Comparison of ENCODE assay signal across 33 mouse cellular contexts in genomic region chr6:99636801-99637200, GRCm38 (mm10). TPM values are rescaled to one million over a fixed set of nuclear protein-coding genes. Genes with fewer than 3 reads are reported as not detected.
DNase-seq lines count a peak whose midpoint lies in the region; ATAC-seq and TF ChIP-seq lines count a peak whose summit lies in the region.
"Had no signal": no experiment of that assay in that cellular context is flagged by ENCODE, and none has a peak within 500 bp of the region (broad histone marks: within the 10 kb centered on the region; RNA-seq: fewer than 3 reads in every experiment).

No protein-coding gene starts in this region.

- no peak for TF ChIP-seq CTCF in lung, postnatal 0 days (IDR thresholded peaks at IDR 0.05)
- TF ChIP-seq CTCF in thymus, adult 2 months (IDR thresholded peaks at IDR 0.05; ENCODE audit: borderline replicate concordance, control insufficient read depth, extremely low read depth, insufficient read depth, low read length, poor library complexity), result no peak

- TF ChIP-seq EP300 in lung, postnatal 0 days (IDR thresholded peaks at IDR 0.05), result no peak

- H3K4me1 ChIP-seq in forebrain, embryonic 10.5 days, result peaks cover 11% of the 10 kb centered on the region
- no peaks in the 10 kb centered on the region; the same call in 1 of the 2 replicates for H3K4me1 ChIP-seq in forebrain, embryonic 14.5 days (ENCODE audit: control insufficient read depth, insufficient read depth, low read length)
- H3K4me1 ChIP-seq in lung, postnatal 0 days (ENCODE audit: insufficient read depth, low read depth, low read length), result no peaks in the 10 kb centered on the region
- peaks cover 33% of the 10 kb centered on the region for H3K4me1 ChIP-seq in thymus, adult 2 months (replicated peaks; ENCODE audit: control insufficient read depth, insufficient read depth, low read length)
- H3K4me1 ChIP-seq: embryonic facial prominence, embryonic 12.5 days; heart, embryonic 15.5 days; megakaryocyte, embryonic 14.5 days had no signal

- no peaks in the 10 kb centered on the region for H3K9me3 ChIP-seq in forebrain, embryonic 10.5 days
- no peaks in the 10 kb centered on the region for H3K9me3 ChIP-seq in forebrain, embryonic 14.5 days (replicated peaks; ENCODE audit: control insufficient read depth, low read length)
- H3K9me3 ChIP-seq in lung, postnatal 0 days (ENCODE audit: low read length), result no peaks in the 10 kb centered on the region
- H3K9me3 ChIP-seq: embryonic facial prominence, embryonic 12.5 days; heart, embryonic 10.5 days; heart, embryonic 15.5 days; hindbrain, embryonic 13.5 days; limb, embryonic 10.5 days; limb, embryonic 15.5 days; liver, embryonic 13.5 days; megakaryocyte, embryonic 14.5 days had no signal

- H3K4me3 ChIP-seq in forebrain, embryonic 10.5 days, result no peak overlapping the region
- no peak overlapping the region for H3K4me3 ChIP-seq in forebrain, embryonic 14.5 days (ENCODE audit: low read depth, low read length)
- no peak overlapping the region for H3K4me3 ChIP-seq in lung, postnatal 0 days (ENCODE audit: low read depth, low read length)
- H3K4me3 ChIP-seq in thymus, adult 2 months (ENCODE audit: control insufficient read depth, insufficient read depth, low read length), result no peak overlapping the region
- H3K4me3 ChIP-seq: embryonic facial prominence, embryonic 12.5 days; heart, embryonic 10.5 days; heart, embryonic 15.5 days; hindbrain, embryonic 13.5 days; limb, embryonic 10.5 days; limb, embryonic 15.5 days; liver, embryonic 13.5 days; megakaryocyte, embryonic 14.5 days had no signal

- peaks cover 23% of the 10 kb centered on the region for H3K36me3 ChIP-seq in forebrain, embryonic 10.5 days (replicated peaks)
- H3K36me3 ChIP-seq in forebrain, embryonic 14.5 days (ENCODE audit: control insufficient read depth, insufficient read depth, low read length), result peaks cover 13% of the 10 kb centered on the region
- H3K36me3 ChIP-seq in lung, postnatal 0 days (ENCODE audit: insufficient read depth, low read length), result peaks cover 7% of the 10 kb centered on the region; the same call in 1 of the 2 replicates
- peaks cover 24% of the 10 kb centered on the region for H3K36me3 ChIP-seq in thymus, adult 2 months (ENCODE audit: control insufficient read depth, insufficient read depth, low read length)
- H3K36me3 ChIP-seq: G1E; heart, embryonic 10.5 days; limb, embryonic 15.5 days; liver, embryonic 13.5 days had no signal

- DNase-seq in forebrain, embryonic 10.5 days (ENCODE audit: extremely low spot score, low spot score), result no peak
- DNase-seq in forebrain, embryonic 14.5 days (ENCODE audit: low spot score), result no peak
- peak; percentile 61 for DNase-seq in lung, postnatal 0 days (ENCODE audit: low spot score)
- DNase-seq in lung, postnatal 14 days, result no peak
- DNase-seq in thymus, adult 2 months, result no peak
- DNase-seq in thymus, postnatal 0 days (ENCODE audit: low spot score), result no peak
- no peak for DNase-seq in cerebellum, adult 11-12 months
- DNase-seq: adrenal gland, postnatal 14 days; cerebellum, adult 18-20 months; cerebellum, postnatal 36 days; embryo, embryonic 11 days; gastrocnemius, postnatal 10 days; heart, postnatal 36 days; kidney, adult 8-10 months; kidney, postnatal 14 days; layer of hippocampus, adult 9-11 months; liver, embryonic 13.5 days; lung, embryonic 14.5 days; midbrain, embryonic 14.5 days; right cerebral cortex, adult 18-20 months; spleen, adult 18-20 months had no signal

- no peak for ATAC-seq in forebrain, embryonic 14.5 days
- ATAC-seq in lung, postnatal 0 days, result peak; percentile 53
- ATAC-seq in megakaryocyte progenitor cell, adult 5-6 weeks (replicated peaks; ENCODE audit: poor library complexity), result peak; percentile 88
- ATAC-seq: intestine, embryonic 16.5 days; Patski had no signal

- no peak for TF ChIP-seq POLR2A in thymus, adult 2 months (IDR thresholded peaks at IDR 0.05; ENCODE audit: control insufficient read depth, extremely low read depth, insufficient read depth, low read length, poor library complexity)

- H3K4me2 ChIP-seq in forebrain, embryonic 14.5 days (ENCODE audit: low read length), result no peak overlapping the region
- no peak overlapping the region for H3K4me2 ChIP-seq in lung, postnatal 0 days (replicated peaks; ENCODE audit: low read depth, low read length)
- H3K4me2 ChIP-seq: embryonic facial prominence, embryonic 12.5 days; heart, embryonic 15.5 days; hindbrain, embryonic 13.5 days; limb, embryonic 15.5 days; liver, embryonic 13.5 days; lung, embryonic 14.5 days had no signal

- 74% methylated on average over 8 of the region's 8 CpGs for WGBS in forebrain, embryonic 10.5 days
- 39% methylated on average over 8 of the region's 8 CpGs for WGBS in forebrain, embryonic 14.5 days
- WGBS in lung, postnatal 0 days, result 63% methylated on average over 8 of the region's 8 CpGs
- 93% methylated on average over 8 of the region's 8 CpGs for WGBS in thymus, adult 2 months

- peak overlapping the region; percentile 44; the same call in 1 of the 2 replicates for H3K27ac ChIP-seq in forebrain, embryonic 10.5 days
- no peak overlapping the region for H3K27ac ChIP-seq in forebrain, embryonic 14.5 days (ENCODE audit: low read depth, low read length)
- no peak overlapping the region for H3K27ac ChIP-seq in lung, postnatal 0 days (ENCODE audit: low read length)
- peak overlapping the region; percentile 70 for H3K27ac ChIP-seq in thymus, adult 2 months (ENCODE audit: control insufficient read depth, insufficient read depth, low read length)
- H3K27ac ChIP-seq: embryonic facial prominence, embryonic 12.5 days; heart, embryonic 10.5 days; heart, embryonic 15.5 days; hindbrain, embryonic 13.5 days; limb, embryonic 10.5 days; limb, embryonic 15.5 days; liver, embryonic 13.5 days had no signal

- no peak overlapping the region for H3K9ac ChIP-seq in forebrain, embryonic 14.5 days (ENCODE audit: low read length)
- no peak overlapping the region for H3K9ac ChIP-seq in lung, postnatal 0 days (replicated peaks; ENCODE audit: low read depth)
- H3K9ac ChIP-seq: embryonic facial prominence, embryonic 12.5 days; heart, embryonic 15.5 days; hindbrain, embryonic 13.5 days; limb, embryonic 15.5 days; liver, embryonic 13.5 days; lung, embryonic 14.5 days had no signal

- no peaks in the 10 kb centered on the region for H3K27me3 ChIP-seq in forebrain, embryonic 10.5 days (ENCODE audit: poor library complexity, severe bottlenecking)
- H3K27me3 ChIP-seq in forebrain, embryonic 14.5 days (replicated peaks; ENCODE audit: control insufficient read depth, insufficient read depth, low read length), result no peaks in the 10 kb centered on the region
- no peaks in the 10 kb centered on the region for H3K27me3 ChIP-seq in lung, postnatal 0 days (replicated peaks; ENCODE audit: insufficient read depth, low read length)
- no peaks in the 10 kb centered on the region for H3K27me3 ChIP-seq in thymus, adult 2 months (ENCODE audit: control insufficient read depth, insufficient read depth, low read length)
- H3K27me3 ChIP-seq: embryonic facial prominence, embryonic 12.5 days; heart, embryonic 15.5 days; hindbrain, embryonic 13.5 days; limb, embryonic 15.5 days; liver, embryonic 13.5 days; Patski had no signal

RNA-seq across cellular contexts. Expression of gene Eif4e3, which starts 29.8 kb away (rescaled TPM):
- 12.7 and 13.4 TPM in 2 replicates for polyA plus RNA-seq in forebrain, embryonic 10.5 days (2016; fragmentation: Nextera tagmentation; extraction: Ambion mirVana)
- polyA plus RNA-seq in forebrain, embryonic 14.5 days (2014; fragmentation: Nextera tagmentation; extraction: Ambion mirVana), result 8.8 and 9.5 TPM in 2 replicates
- 21.2 and 24.1 TPM in 2 replicates for polyA plus RNA-seq in lung, postnatal 0 days (2015; fragmentation: Nextera tagmentation; extraction: Ambion mirVana)
- polyA plus RNA-seq in thymus, adult 2 months (2012; rRNA removed), result 30.4 and 34.4 TPM in 2 replicates
- 36.4 and 43.2 TPM in 2 replicates for polyA plus RNA-seq in thymus, postnatal 0 days (2015; fragmentation: Nextera tagmentation; extraction: Ambion mirVana)
- 19.4 and 23.6 TPM in 2 replicates for total RNA-seq in megakaryocyte progenitor cell, adult 5-6 weeks (2015)
- total RNA-seq in megakaryocyte progenitor cell, adult 5-6 weeks (2017), result 19.8 and 20.8 TPM in 2 replicates
- total RNA-seq: G1E had no signal
- polyA plus RNA-seq: G1E had no signal

RNA-seq across cellular contexts. Expression of gene Gm20696, which starts 29.8 kb away (rescaled TPM):
- 2.7 and 3.6 TPM in 2 replicates for polyA plus RNA-seq in forebrain, embryonic 10.5 days (2016; fragmentation: Nextera tagmentation; extraction: Ambion mirVana)
- 0.99 and 2.3 TPM in 2 replicates for polyA plus RNA-seq in forebrain, embryonic 14.5 days (2014; fragmentation: Nextera tagmentation; extraction: Ambion mirVana)
- 1.7 and 2.3 TPM in 2 replicates for polyA plus RNA-seq in lung, postnatal 0 days (2015; fragmentation: Nextera tagmentation; extraction: Ambion mirVana)
- polyA plus RNA-seq in thymus, adult 2 months (2012; rRNA removed), result 2.7 and 3.3 TPM in 2 replicates
- polyA plus RNA-seq in thymus, postnatal 0 days (2015; fragmentation: Nextera tagmentation; extraction: Ambion mirVana), result 2.4 and 6.4 TPM in 2 replicates
- total RNA-seq in megakaryocyte progenitor cell, adult 5-6 weeks (2015), result 5.9 and 11.8 TPM in 2 replicates
- total RNA-seq in megakaryocyte progenitor cell, adult 5-6 weeks (2017), result 2.7 and 3.5 TPM in 2 replicates
- polyA plus RNA-seq: G1E had no signal

RNA-seq across cellular contexts. Expression of gene Gpr27, which starts 55.7 kb away (rescaled TPM):
- polyA plus RNA-seq in forebrain, embryonic 10.5 days (2016; fragmentation: Nextera tagmentation; extraction: Ambion mirVana), result 1.3 and 1.5 TPM in 2 replicates
- polyA plus RNA-seq in forebrain, embryonic 14.5 days (2014; fragmentation: Nextera tagmentation; extraction: Ambion mirVana), result 14.7 and 16.4 TPM in 2 replicates
- 2.0 and 2.3 TPM in 2 replicates for polyA plus RNA-seq in lung, postnatal 0 days (2015; fragmentation: Nextera tagmentation; extraction: Ambion mirVana)
- 2.1 and 2.6 TPM in 2 replicates for polyA plus RNA-seq in thymus, adult 2 months (2012; rRNA removed)
- 1.7 and 2.3 TPM in 2 replicates for polyA plus RNA-seq in thymus, postnatal 0 days (2015; fragmentation: Nextera tagmentation; extraction: Ambion mirVana)
- 0.10 TPM in 1 of 2 replicates, not detected in the other for total RNA-seq in megakaryocyte progenitor cell, adult 5-6 weeks (2015)
- not detected in 2 replicates for total RNA-seq in megakaryocyte progenitor cell, adult 5-6 weeks (2017)
- total RNA-seq: monocyte, adult 5-6 weeks had no signal
- polyA plus RNA-seq: G1E had no signal

Comparison
In these comparisons a context has a peak if more than half of its experiments do, and no peak if none do; other contexts are left out.
1. H3K27ac ChIP-seq: peak in forebrain, embryonic 10.5 days (single experiment) and thymus, adult 2 months (single experiment); none in forebrain, embryonic 14.5 days (single experiment) and lung, postnatal 0 days (single experiment).